Mouse (Mus musculus): ENCODE measurements around the gene Atp2a2. TPM values are rescaled to one million over a fixed set of nuclear protein-coding genes. Genes with fewer than 3 reads are reported as not detected.

The Atp2a2 gene
- total and polyA plus RNA-seq, 3 experiments, result 61.6 to 158 (median 80.9) TPM

GRCm38 (mm10) chr5:122526878-122527730 is 25.1 kb upstream of the Atp2a2 start:
- H3K4me3 ChIP-seq (replicated peaks in 1 of 3; ENCODE audit: low read depth in 2 of 3, low read length in 2 of 3, poor library complexity in 1 of 3), result no peak overlapping the region
- H3K4me2 ChIP-seq (ENCODE audit: insufficient read depth, low read depth, poor library complexity, severe bottlenecking), result no peak overlapping the region
- in situ Hi-C loops (cut with MboI; ENCODE audit: low pct_ligation_motif_present, low pct_unique_long_range_greater_than_20kb, low sequenced_read_pairs) (no loop called here), dilution Hi-C loops (cut with MboI; ENCODE audit: extremely low pct_ligation_motif_present, extremely low pct_unique_long_range_greater_than_20kb, low sequenced_read_pairs) (no loop called here)
- H3K4me1 ChIP-seq (ENCODE audit: control insufficient read depth in 1 of 2, insufficient read depth in 2 of 2), result no peaks in the 10 kb centered on the region
- TF ChIP-seq UBTF (IDR thresholded peaks at IDR 0.05; ENCODE audit: low read depth, low read length) (no peak), MYC (IDR thresholded peaks at IDR 0.05; ENCODE audit: low read depth, low read length) (no peak), USF1 (IDR thresholded peaks at IDR 0.05; ENCODE audit: low read depth, low read length) (no peak), POLR2AphosphoS2 (IDR thresholded peaks at IDR 0.05; ENCODE audit: low read depth, low read length) (no peak), SMC3 (IDR thresholded peaks at IDR 0.05; ENCODE audit: low read depth, low read length) (no peak), RAD21 (IDR thresholded peaks at IDR 0.05; ENCODE audit: low read depth, low read length) (no peak), ZC3H11A (IDR thresholded peaks at IDR 0.05; ENCODE audit: low read depth, low read length) (no peak), MAX (IDR thresholded peaks at IDR 0.05; ENCODE audit: low read length) (no peak), EP300 (IDR thresholded peaks at IDR 0.05; ENCODE audit: low read length) (no peak), HCFC1 (IDR thresholded peaks at IDR 0.05; ENCODE audit: low read depth, low read length) (no peak), ZKSCAN1 (IDR thresholded peaks at IDR 0.05; ENCODE audit: borderline replicate concordance, low read depth, low read length) (no peak), GABPA (IDR thresholded peaks at IDR 0.05; ENCODE audit: insufficient replicate concordance, low read depth, low read length) (no peak), ZMIZ1 (IDR thresholded peaks at IDR 0.05; ENCODE audit: low read depth, low read length) (no peak), CHD1 (IDR thresholded peaks at IDR 0.05; ENCODE audit: low read depth, low read length) (no peak), BHLHE40 (IDR thresholded peaks at IDR 0.05; ENCODE audit: low read depth, low read length) (no peak), TCF12 (IDR thresholded peaks at IDR 0.05; ENCODE audit: low read depth, low read length) (no peak), CTCF (conservative IDR thresholded peaks at IDR 0.05 in 1 of 2, IDR thresholded peaks at IDR 0.05 in 1 of 2; ENCODE audit: low read depth in 2 of 2, low read length in 2 of 2) (no peak), ZNF384 (IDR thresholded peaks at IDR 0.05; ENCODE audit: low read depth, low read length) (no peak), NELFE (IDR thresholded peaks at IDR 0.05; ENCODE audit: low read depth, low read length) (no peak), E2F4 (IDR thresholded peaks at IDR 0.05; ENCODE audit: insufficient replicate concordance, low read depth, low read length) (no peak)
- H3K36me3 ChIP-seq (replicated peaks in 1 of 2; ENCODE audit: control insufficient read depth in 1 of 2, insufficient read depth in 1 of 2, low read length in 1 of 2), result no peaks in the 10 kb centered on the region
- H3K27ac ChIP-seq (ENCODE audit: insufficient read depth, low read depth), result no peak overlapping the region
- no peak overlapping the region for H3K9ac ChIP-seq (ENCODE audit: insufficient read depth, low read depth)
- peaks cover 4% of the 10 kb centered on the region for H3K9me3 ChIP-seq (replicated peaks; ENCODE audit: low read length)
- H3K27me3 ChIP-seq (replicated peaks), result peaks cover 11% of the 10 kb centered on the region
- no peaks in the 10 kb centered on the region for H3K79me2 ChIP-seq (replicated peaks; ENCODE audit: control insufficient read depth, extremely low read depth, insufficient read depth, poor library complexity, severe bottlenecking)
- no peak for DNase-seq (ENCODE audit: extremely low read depth)

- in situ Hi-C loops (cut with MboI; ENCODE audit: low pct_ligation_motif_present, low pct_unique_long_range_greater_than_20kb, low sequenced_read_pairs) (no loop called here), dilution Hi-C loops (cut with MboI; ENCODE audit: extremely low pct_ligation_motif_present, extremely low pct_unique_long_range_greater_than_20kb, low sequenced_read_pairs) (no loop called here)
- Histone ChIP-seq H3K79me2 (replicated peaks; ENCODE audit: control insufficient read depth, extremely low read depth, insufficient read depth, poor library complexity, severe bottlenecking) (no peaks in the 10 kb centered on the region), H3K9me3 (replicated peaks; ENCODE audit: low read length) (peaks cover 4% of the 10 kb centered on the region), H3K4me2 (ENCODE audit: insufficient read depth, low read depth, poor library complexity, severe bottlenecking) (no peak overlapping the region), H3K4me1 (ENCODE audit: control insufficient read depth in 1 of 2, insufficient read depth in 2 of 2) (no peaks in the 10 kb centered on the region), H3K9ac (ENCODE audit: insufficient read depth, low read depth) (no peak overlapping the region), H3K27ac (ENCODE audit: insufficient read depth, low read depth) (no peak overlapping the region), H3K4me3 (replicated peaks in 1 of 3; ENCODE audit: low read depth in 2 of 3, low read length in 2 of 3, poor library complexity in 1 of 3) (no peak overlapping the region), H3K36me3 (replicated peaks in 1 of 2; ENCODE audit: control insufficient read depth in 1 of 2, insufficient read depth in 1 of 2, low read length in 1 of 2) (no peaks in the 10 kb centered on the region), H3K27me3 (replicated peaks) (peaks cover 11% of the 10 kb centered on the region)
- DNase-seq (ENCODE audit: extremely low read depth), result no peak
- TF ChIP-seq ZKSCAN1 (IDR thresholded peaks at IDR 0.05; ENCODE audit: borderline replicate concordance, low read depth, low read length) (no peak), MAFK (IDR thresholded peaks at IDR 0.05; ENCODE audit: insufficient replicate concordance, low read length) (no peak), JUND (conservative IDR thresholded peaks at IDR 0.05; ENCODE audit: low read depth, low read length) (no peak), ZMIZ1 (IDR thresholded peaks at IDR 0.05; ENCODE audit: low read depth, low read length) (no peak), NRF1 (IDR thresholded peaks at IDR 0.05; ENCODE audit: low read depth, low read length) (no peak), UBTF (IDR thresholded peaks at IDR 0.05; ENCODE audit: low read depth, low read length) (no peak), CTCF (conservative IDR thresholded peaks at IDR 0.05 in 1 of 2, IDR thresholded peaks at IDR 0.05 in 1 of 2; ENCODE audit: low read depth in 2 of 2, low read length in 2 of 2) (no peak), GABPA (IDR thresholded peaks at IDR 0.05; ENCODE audit: insufficient replicate concordance, low read depth, low read length) (no peak), ETS1 (conservative IDR thresholded peaks at IDR 0.05; ENCODE audit: low read depth, low read length) (no peak), TCF12 (IDR thresholded peaks at IDR 0.05; ENCODE audit: low read depth, low read length) (no peak), EP300 (IDR thresholded peaks at IDR 0.05; ENCODE audit: low read length) (no peak), CHD1 (IDR thresholded peaks at IDR 0.05; ENCODE audit: low read depth, low read length) (no peak), PAX5 (IDR thresholded peaks at IDR 0.05; ENCODE audit: low read length) (no peak)
Observed at GRCm38 (mm10) chr5:122526405-122526804, 24.4 kb upstream of the Atp2a2 start.

Data from CH12.LX (cell line).